Mouse (Mus musculus) stomach, embryonic 14.5 days (tissue): ENCODE results near the gene Rgs8. TPM values are rescaled to one million over a fixed set of nuclear protein-coding genes. Genes with fewer than 3 reads are reported as not detected.

Source experiments
- ATAC-seq: fragments of 200-750 bp; cut with Nextera tagmentation; 2 replicates; pipeline ENCODE4 v1.8.0; 2017; ENCODE audit warnings: low read depth, moderate TSS enrichment; ENCODE audit not compliant: insufficient number of reproducible peaks, insufficient read depth, low FRiP score
- H3K27ac ChIP-seq: fragments of 300-500 bp; sonication (generic); 2 replicates; pipeline ENCODE4 v1.5.1; 2014; ENCODE audit warnings: mild to moderate bottlenecking, low read length, moderate library complexity, mixed read lengths
- H3K27me3 ChIP-seq: fragments of 300-500 bp; sonication (generic); 2 replicates; pipeline ENCODE4 v1.6.1; 2014; ENCODE audit warnings: low read length, control low read depth, mixed read lengths; ENCODE audit not compliant: control insufficient read depth, insufficient read depth
- H3K36me3 ChIP-seq: fragments of 300-500 bp; sonication (generic); 2 replicates; pipeline ENCODE4 v1.6.1; 2014; ENCODE audit warnings: mild to moderate bottlenecking, control low read depth, low read length, moderate library complexity, mixed read lengths; ENCODE audit not compliant: control insufficient read depth, insufficient read depth
- H3K4me1 ChIP-seq: fragments of 300-500 bp; sonication (generic); 2 replicates; pipeline ENCODE4 v1.6.1; 2014; ENCODE audit warnings: low read length, control low read depth, mixed read lengths; ENCODE audit not compliant: control insufficient read depth, insufficient read depth
- H3K4me2 ChIP-seq: fragments of 300-500 bp; sonication (generic); replicated peaks from 2 replicates; pipeline ENCODE4 v1.6.1; 2014; ENCODE audit warnings: low read depth, low read length, control low read depth
- H3K4me3 ChIP-seq: fragments of 300-500 bp; sonication (generic); 2 replicates; pipeline ENCODE4 v1.5.1; 2014; ENCODE audit warnings: low read depth, low read length, control low read depth
- H3K9ac ChIP-seq: fragments of 300-500 bp; sonication (generic); replicated peaks from 2 replicates; pipeline ENCODE4 v1.6.1; 2014; ENCODE audit warnings: low read depth, mild to moderate bottlenecking, control low read depth, low read length, moderate library complexity, mixed read lengths
- H3K9me3 ChIP-seq: fragments of 300-500 bp; sonication (generic); 2 replicates; pipeline ENCODE4 v1.6.1; 2016; ENCODE audit warnings: low read depth, low read length, control low read depth; ENCODE audit not compliant: control insufficient read depth
- WGBS: fragments of 180-500 bp; shearing (Covaris S2); extraction: QIAGEN DNeasy Blood & Tissue Kit; methylation state at CpG from one replicate; pipeline ENCODE4 v1.1.7; 2014; 5-methylcytosine and 5-hydroxymethylcytosine counted together
- polyA plus RNA-seq: library from polyadenylated mRNA; unstranded; fragments of >200 nt; fragmentation: Nextera tagmentation; extraction: Ambion mirVana; gene quantifications from 2 replicates; pipeline ENCODE4 v1.2.1, GENCODE M21; 2014

Gene Rgs8
- polyA plus RNA-seq, 1 experiment from 2014 or later, result 0.41 TPM

DNA sequence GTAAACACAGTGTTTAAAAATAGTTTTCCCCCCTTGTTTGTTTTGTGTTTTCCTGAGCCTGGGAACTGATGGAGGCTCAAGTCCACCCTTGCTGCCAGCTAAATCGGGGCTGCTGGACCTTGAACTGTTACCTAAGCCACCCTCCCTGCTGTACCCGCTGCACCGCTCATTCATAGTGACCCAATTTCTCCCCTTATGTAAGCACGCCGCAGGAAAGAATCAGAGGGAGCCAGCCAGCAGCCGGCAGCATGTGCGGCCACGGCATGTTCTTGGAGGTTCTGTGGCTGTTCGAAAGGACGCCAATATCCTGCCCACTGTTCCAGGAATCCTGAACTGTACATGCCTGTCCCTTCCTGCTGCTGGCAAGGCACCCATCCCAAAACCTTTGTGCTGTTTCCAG, 26.3 kb downstream of the Rgs8 start:
- H3K27ac ChIP-seq, result no peak overlapping the region
- ATAC-seq, result no peak

DNA sequence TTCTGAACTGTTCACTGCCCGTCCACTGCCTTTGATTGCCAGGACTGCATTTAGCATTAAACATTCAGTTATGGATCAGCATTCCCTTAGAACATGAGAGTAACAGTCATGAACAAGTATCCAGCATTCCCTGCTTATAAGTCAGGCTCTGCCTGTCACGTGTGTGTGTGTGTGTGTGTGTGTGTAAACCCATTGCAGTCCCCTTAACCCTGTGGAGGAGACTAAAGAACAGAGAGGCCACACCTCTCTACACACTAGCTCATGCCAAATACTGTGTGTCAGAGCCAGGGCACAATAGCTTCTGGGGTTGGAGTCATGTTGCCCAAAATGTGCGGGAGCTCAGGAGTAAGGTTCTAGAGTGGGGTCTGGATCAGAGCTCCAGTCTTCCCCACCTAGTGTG, 26.8 kb downstream of the Rgs8 start:
- H3K4me1 ChIP-seq, result no peaks in the 10 kb centered on the region
- no peak overlapping the region for H3K9ac ChIP-seq
- no peak overlapping the region for H3K4me2 ChIP-seq
- ATAC-seq, result no peak
- H3K27me3 ChIP-seq, result no peaks in the 10 kb centered on the region
- no peaks in the 10 kb centered on the region for H3K9me3 ChIP-seq
- WGBS, result 63% methylated on average over 3 of the region's 3 CpGs
- no peak overlapping the region for H3K4me3 ChIP-seq
- no peak overlapping the region for H3K27ac ChIP-seq
- H3K36me3 ChIP-seq, result no peaks in the 10 kb centered on the region

More for the DNA sequence above, 26.3 kb downstream of the Rgs8 start:
- H3K9ac ChIP-seq, result no peak overlapping the region
- H3K4me2 ChIP-seq, result no peak overlapping the region
- H3K4me1 ChIP-seq, result no peaks in the 10 kb centered on the region
- H3K27me3 ChIP-seq, result no peaks in the 10 kb centered on the region
- H3K9me3 ChIP-seq, result no peaks in the 10 kb centered on the region
- H3K4me3 ChIP-seq, result no peak overlapping the region
- WGBS, result 55% methylated on average over 10 of the region's 10 CpGs
- H3K36me3 ChIP-seq, result no peaks in the 10 kb centered on the region

DNA sequence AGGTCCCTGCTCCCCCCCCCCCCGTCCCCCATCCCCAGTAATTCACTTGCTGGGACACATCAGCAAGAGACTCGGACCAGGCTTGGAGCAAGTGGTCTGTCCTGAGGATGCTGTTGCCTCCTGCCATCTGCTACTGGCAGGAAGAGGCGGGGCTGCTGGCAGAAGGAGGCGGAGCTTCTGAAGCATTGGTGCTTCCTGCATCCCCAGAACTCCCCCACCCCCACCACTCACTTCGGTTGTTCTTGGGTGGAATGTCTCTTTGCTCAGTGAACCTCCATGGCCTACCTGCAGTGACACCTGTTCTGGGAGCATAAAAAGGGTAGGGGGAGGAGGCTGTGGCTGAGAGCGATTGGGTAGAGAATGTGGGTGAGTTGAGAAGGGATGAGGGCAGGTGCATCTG, 27.5 kb downstream of the Rgs8 start:
- no peaks in the 10 kb centered on the region for H3K27me3 ChIP-seq
- no peak overlapping the region for H3K4me2 ChIP-seq
- no peak overlapping the region for H3K4me3 ChIP-seq
- WGBS, result 53% methylated on average over 6 of the region's 6 CpGs
- H3K27ac ChIP-seq, result no peak overlapping the region
- H3K9ac ChIP-seq, result no peak overlapping the region
- no peaks in the 10 kb centered on the region for H3K36me3 ChIP-seq
- no peaks in the 10 kb centered on the region for H3K4me1 ChIP-seq
- H3K9me3 ChIP-seq, result no peaks in the 10 kb centered on the region
- ATAC-seq, result no peak

DNA sequence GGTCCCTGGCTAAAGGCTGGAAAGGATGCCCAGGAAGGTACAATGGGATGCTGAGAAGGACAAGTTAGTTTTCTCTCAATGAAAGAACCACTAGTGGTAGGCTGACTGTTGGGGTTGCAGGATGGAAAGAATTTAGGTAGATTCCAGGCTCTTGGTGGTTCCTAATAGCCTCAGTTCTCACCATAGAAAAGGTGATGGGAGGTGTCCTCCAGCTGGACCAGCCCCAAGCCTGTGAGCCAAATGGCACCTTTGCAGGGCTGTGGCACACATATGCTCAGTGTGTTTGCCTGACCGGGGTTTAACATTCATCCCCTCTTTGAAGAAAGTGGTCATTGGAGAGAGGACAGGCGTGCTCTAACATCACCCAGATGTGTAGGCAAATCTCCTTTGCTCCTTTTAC, 28.2 kb downstream of the Rgs8 start:
- WGBS, result 87% methylated on average over 2 of the region's 2 CpGs
- H3K27ac ChIP-seq, result no peak overlapping the region

DNA sequence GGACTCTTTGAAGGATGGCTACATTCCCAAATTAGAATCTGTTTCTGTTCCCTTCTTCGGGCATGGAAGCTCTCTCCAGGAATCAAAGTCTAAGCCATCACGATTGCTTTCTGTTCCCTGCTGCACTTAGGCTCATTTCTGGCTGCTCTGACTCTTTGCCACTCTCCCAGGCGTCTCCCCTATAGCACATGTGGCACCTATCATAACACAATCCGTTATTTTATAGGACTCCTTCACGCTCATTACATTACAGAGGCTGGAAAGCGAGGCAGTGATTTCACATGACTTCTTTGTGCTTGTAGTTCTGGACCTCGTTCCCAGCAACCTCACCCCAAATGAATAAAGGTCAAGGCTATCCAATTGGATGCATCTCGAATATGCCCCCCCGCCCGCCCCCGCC, 30.4 kb downstream of the Rgs8 start:
- Histone ChIP-seq H3K9ac (no peak overlapping the region), H3K4me1 (no peaks in the 10 kb centered on the region), H3K36me3 (no peaks in the 10 kb centered on the region), H3K27me3 (no peaks in the 10 kb centered on the region), H3K4me3 (no peak overlapping the region), H3K27ac (no peak overlapping the region), H3K4me2 (no peak overlapping the region), H3K9me3 (no peaks in the 10 kb centered on the region)
- 56% methylated on average over 11 of the region's 11 CpGs for WGBS
- ATAC-seq, result no peak

More for the DNA sequence above, 28.2 kb downstream of the Rgs8 start:
- Histone ChIP-seq H3K9ac (no peak overlapping the region), H3K4me3 (no peak overlapping the region), H3K4me1 (no peaks in the 10 kb centered on the region), H3K27me3 (no peaks in the 10 kb centered on the region), H3K4me2 (no peak overlapping the region), H3K36me3 (no peaks in the 10 kb centered on the region), H3K9me3 (no peaks in the 10 kb centered on the region)
- no peak for ATAC-seq

DNA sequence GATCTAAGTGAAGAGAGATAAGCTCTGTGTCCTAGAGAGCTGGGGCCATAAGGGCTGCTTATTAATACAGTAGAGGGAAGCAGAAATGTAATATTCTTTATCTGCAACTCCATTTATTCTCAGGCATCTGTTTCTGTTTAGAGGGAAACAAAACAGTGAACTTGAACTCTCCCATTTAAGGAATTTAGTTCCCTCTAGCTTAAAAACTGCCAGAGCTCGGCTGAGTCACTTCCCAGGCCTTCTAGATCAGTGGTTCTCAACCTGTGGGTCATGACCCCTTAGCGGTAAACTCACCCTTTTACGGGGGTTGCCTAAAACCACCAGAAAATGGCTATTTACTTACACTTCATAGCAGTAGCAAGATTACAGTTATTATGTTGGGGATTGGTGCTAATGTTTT, 32.8 kb downstream of the Rgs8 start:
- H3K4me3 ChIP-seq, result no peak overlapping the region
- no peak for ATAC-seq
- H3K36me3 ChIP-seq, result no peaks in the 10 kb centered on the region
- H3K9me3 ChIP-seq, result no peaks in the 10 kb centered on the region
- H3K27me3 ChIP-seq, result no peaks in the 10 kb centered on the region
- H3K9ac ChIP-seq, result no peak overlapping the region
- no peak overlapping the region for H3K27ac ChIP-seq
- no peaks in the 10 kb centered on the region for H3K4me1 ChIP-seq
- 56% methylated on average over 3 of the region's 3 CpGs for WGBS
- no peak overlapping the region for H3K4me2 ChIP-seq

DNA sequence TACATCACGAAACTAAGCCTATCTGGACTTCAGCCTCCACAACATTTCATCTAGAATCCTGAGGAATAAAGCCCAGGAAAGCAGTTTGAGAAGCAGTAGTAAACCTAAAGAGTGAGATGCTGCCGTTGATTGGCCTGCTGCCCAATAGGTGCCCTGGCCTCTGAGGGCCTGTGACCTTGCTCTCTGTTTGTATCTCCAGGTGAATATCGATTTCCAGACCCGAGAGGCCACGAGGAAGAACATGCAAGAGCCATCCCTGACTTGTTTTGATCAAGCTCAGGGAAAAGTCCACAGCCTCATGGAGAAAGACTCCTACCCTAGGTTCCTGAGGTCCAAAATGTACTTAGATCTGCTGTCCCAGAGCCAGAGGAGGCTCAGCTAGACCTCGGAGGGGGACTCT, 39.7 kb downstream of the Rgs8 start:
- no peak for ATAC-seq
- H3K27me3 ChIP-seq, result no peaks in the 10 kb centered on the region
- WGBS, result 71% methylated on average over 6 of the region's 6 CpGs

DNA sequence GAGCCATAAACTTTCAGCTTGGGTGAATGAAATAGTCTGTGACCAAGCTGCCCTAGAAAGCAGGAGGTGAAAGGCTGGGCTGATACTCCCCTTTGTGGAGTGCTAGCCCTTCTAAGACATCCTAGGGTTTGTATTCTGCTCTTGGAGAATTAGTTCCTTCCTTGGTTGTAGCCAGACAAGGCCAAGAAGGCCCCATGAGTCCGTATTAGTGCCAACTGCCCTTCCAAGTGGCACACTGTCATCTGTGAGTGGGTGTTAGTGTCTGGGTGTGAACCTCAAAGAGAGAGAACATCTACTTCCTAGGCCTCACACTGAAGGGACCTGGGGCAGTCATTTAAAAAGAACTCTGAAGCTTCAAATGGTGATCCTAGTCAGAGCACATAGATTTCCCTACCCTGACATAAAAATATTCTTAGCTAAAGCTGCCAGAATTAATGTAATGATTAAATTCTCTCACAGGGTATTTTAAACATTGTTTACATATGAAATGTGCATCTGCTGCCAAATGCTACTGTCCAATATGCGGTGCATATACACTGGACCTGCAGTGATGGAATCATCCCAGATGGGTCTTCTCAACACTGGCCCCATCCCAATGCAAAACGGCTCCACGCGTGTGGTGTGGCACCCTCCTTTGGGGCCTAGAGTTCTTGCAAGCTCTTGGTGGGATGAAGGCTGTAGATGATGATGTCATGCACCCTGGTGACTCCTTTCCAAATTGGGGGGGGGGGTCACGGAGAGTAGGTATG, 41.7 kb downstream of the Rgs8 start:
- H3K36me3 ChIP-seq, result no peaks in the 10 kb centered on the region
- H3K4me2 ChIP-seq, result no peak overlapping the region
- no peak overlapping the region for H3K27ac ChIP-seq
- H3K4me3 ChIP-seq, result no peak overlapping the region
- H3K9ac ChIP-seq, result no peak overlapping the region
- H3K9me3 ChIP-seq, result no peaks in the 10 kb centered on the region
- ATAC-seq, result no peak
- no peaks in the 10 kb centered on the region for H3K27me3 ChIP-seq
- no peaks in the 10 kb centered on the region for H3K4me1 ChIP-seq
- 60% methylated on average over 6 of the region's 6 CpGs for WGBS

More for the DNA sequence above, 39.7 kb downstream of the Rgs8 start:
- no peak overlapping the region for H3K9ac ChIP-seq
- H3K36me3 ChIP-seq, result no peaks in the 10 kb centered on the region
- H3K27ac ChIP-seq, result no peak overlapping the region
- H3K4me1 ChIP-seq, result no peaks in the 10 kb centered on the region
- H3K4me3 ChIP-seq, result no peak overlapping the region
- no peak overlapping the region for H3K4me2 ChIP-seq
- no peaks in the 10 kb centered on the region for H3K9me3 ChIP-seq

DNA sequence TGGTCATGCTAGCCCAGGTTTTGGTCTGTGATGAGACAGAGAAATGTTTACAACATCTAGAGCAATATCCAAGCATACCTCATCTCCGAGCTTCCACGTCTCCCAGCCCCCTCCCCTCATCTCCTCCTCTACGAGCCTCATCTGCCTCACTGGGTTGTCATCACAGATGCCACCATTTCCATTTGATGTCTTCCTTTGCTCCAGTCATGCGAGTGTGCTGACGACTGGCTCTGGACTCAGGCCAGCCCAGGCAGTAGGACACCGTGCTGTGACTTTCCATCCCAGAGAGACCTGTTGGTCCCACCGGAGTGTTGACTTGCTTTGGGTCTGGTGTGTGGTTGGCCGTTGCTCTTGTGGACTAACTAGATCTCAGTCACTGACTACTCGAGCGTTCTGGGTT, 42.6 kb downstream of the Rgs8 start:
- Histone ChIP-seq H3K36me3 (no peaks in the 10 kb centered on the region), H3K9me3 (no peaks in the 10 kb centered on the region), H3K9ac (no peak overlapping the region), H3K4me3 (no peak overlapping the region), H3K27ac (no peak overlapping the region), H3K4me2 (no peak overlapping the region), H3K4me1 (no peaks in the 10 kb centered on the region), H3K27me3 (no peaks in the 10 kb centered on the region)
- ATAC-seq, result no peak
- WGBS, result 88% methylated on average over 10 of the region's 10 CpGs
